Mouse (Mus musculus) heart, postnatal 10 days (tissue): ENCODE results near the gene Spg11. TPM values are rescaled to one million over a fixed set of nuclear protein-coding genes. Genes with fewer than 3 reads are reported as not detected.
A peak's percentile ranks its signal among the peaks of the same experiment; 100 is the strongest.

Experiments used
- DNase-seq, 2 experiments: peaks; one replicate each; pipeline ENCODE4 v3.0.0; 2021
- intact Hi-C: fragments of 180-260 bp; cut with DNase I; formaldehyde crosslinking; loops from one replicate; pipeline ENCODE4 v1.15.1; 2025
- total RNA-seq, 2 experiments: library from RNA; stranded (reverse); gene quantifications; 2 replicates each; pipeline ENCODE4 v1.2.3; 2021

The Spg11 gene
- total RNA-seq, result 10 to 100 TPM; 12.1 to 12.2 TPM

DNA sequence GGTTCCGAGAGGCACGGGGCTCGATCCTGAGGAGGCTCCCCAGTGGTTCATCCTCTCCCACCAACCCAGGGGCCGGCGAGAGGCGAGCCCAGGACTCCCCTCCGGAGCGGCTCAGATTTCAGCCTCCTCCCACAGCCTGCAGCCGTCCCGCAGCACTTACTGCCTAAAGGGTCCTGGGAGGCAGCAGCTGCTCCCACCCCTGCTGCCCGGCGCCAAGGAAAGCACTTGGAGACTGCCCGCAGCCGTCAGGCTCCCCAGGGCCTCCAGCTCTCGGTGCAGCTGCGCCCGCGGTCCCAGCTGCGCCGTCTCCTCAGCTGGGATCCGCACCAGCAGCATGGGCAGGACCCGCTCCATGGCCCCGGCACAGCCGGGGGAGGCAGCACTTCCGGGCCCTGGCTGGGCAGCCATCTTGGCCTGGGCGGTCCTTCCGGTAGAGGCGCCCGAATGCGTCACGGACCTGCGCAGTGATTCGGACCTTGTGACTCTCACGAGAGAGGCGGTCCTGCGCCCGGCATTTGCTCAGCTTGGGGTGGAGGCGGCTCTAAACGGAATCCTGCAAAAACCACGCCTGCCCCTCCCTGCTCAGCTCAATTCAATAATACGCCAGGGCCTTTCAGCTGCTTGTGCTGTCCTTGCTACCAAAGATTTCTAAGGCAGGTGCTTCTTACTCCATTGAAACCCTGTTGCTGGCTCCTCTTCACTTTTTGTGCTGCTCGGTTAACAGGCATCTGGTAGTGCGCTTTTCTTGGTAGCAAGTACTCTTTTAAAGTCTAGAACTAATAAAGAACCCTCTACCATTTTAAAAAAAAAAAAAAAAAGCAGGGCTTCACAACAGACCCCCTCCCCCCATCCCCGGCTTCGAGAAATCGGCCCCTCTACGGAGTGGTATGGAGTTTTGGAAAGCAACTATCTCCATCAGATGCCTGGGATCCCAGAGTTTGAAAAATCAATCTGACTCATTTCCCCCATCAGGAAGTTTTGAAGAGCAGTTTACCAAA, at the start of gene Spg11:
Spg11 (minus strand) TSS at position 426 of the 998 bp plus-strand sequence.
- intact Hi-C loops, result loop anchor here (1.0 to 2.0 kb wide), 3 partner anchors 29 to 90 kb away; partner anchors contain the start of genes B2m, Eif3j1 and Trim69
- peak; percentile 98 for DNase-seq

DNA sequence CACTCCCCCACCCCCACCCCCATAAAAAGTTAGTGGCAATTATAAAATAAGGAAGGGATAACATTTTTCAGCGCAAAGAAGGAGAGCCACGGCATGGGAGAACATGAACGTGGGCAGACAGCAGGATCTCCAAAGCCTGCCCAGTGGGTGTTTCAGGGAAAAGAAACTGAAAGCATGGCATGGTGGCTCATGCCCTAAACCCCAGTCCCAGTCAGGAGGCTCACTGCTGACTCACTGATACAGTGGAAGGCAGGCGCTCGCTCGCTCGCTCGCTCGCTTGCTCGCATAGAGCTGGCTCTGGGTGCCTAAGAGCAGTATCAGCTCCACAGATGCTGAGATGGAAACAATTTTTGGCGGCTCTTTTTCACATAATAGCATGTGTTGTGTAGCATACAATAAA, 46.1 kb upstream of the Spg11 start:
- intact Hi-C loops, result no loop called here
- no peak for DNase-seq

DNA sequence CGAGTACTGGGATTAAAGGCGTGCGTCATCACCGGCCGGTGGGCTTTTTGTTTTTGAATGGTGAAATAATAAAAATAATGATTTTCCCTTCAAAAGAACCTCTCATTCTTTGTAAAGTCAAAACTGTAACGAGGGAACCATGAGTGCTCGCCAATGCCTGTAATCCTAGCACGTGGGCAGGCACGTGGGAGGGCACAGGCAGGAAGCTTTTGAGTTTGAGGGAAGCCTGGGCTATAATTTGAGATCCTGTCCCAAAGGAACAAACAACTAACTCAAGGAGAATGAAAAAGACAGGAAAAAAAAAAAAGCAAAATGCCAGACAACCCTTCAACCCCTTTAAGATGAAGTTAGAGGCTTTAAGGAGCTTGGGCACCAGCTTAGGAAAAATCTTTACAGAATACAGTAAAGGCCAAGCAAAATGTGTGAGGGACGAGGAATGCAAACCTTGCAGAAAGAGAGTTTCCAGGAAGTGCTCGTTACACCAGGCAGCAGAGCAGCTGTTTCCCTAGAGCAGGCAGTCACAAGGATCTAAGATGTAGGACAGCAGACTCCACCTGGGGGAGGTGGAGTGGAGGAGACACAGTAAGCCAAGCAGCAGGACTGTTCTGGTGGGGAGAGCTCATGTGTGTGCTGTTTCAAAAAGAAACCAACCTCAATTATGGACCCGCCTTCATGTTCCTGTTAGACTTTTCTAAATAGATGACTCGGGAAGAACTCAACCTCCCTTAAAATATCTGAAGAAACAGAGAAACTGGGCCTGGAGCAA, 45.4 kb upstream of the Spg11 start:
- intact Hi-C loops, result no loop called here

DNA sequence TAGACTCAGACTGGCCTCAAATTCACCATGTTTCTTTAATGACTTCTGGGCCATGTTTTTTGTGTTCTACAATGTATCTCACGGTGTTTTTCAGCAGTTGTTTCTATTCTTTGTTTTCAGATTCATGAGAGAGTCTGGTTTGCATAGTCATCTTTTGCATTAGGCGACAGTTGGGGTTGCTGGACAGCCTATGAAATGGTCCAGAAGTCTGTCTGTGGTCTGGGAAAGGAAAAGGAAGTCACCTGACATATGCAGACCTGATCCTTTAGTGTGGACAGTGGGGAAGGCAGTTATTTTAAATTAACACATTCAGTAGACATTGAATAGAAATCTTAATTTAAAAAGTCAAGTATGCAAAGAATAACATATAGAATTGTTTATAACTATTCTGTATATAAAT, 44.3 kb upstream of the Spg11 start:
- DNase-seq, result no peak
- intact Hi-C loops, result no loop called here

More for the DNA sequence above, 45.4 kb upstream of the Spg11 start:
- peak in 1 of 2 experiments; percentile 16 for DNase-seq

DNA sequence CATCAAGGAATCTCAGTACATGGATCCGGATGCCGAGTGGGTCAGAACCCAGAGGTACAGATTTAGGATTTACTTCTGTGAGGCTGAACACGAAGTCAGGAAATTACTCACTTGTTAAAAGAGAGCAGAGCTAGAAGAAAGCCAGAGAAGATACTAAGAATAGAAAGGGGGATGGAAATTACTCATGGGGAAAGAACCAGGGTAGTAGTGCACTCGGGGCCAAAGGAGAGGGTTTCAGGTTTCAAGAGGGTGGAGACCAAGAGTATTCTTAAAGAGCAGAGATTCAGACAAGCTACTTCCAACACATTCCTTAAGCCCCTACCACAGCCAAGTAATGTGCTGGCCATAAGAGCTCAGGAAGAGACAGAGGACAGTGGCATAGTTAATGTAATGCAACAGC, 43.4 kb upstream of the Spg11 start:
- intact Hi-C loops, result loop anchor here (2.0 kb wide), 1 partner anchor 43 kb away; the partner anchor contains the start of gene Spg11
- DNase-seq, result peak in 1 of 2 experiments; percentile 14

DNA sequence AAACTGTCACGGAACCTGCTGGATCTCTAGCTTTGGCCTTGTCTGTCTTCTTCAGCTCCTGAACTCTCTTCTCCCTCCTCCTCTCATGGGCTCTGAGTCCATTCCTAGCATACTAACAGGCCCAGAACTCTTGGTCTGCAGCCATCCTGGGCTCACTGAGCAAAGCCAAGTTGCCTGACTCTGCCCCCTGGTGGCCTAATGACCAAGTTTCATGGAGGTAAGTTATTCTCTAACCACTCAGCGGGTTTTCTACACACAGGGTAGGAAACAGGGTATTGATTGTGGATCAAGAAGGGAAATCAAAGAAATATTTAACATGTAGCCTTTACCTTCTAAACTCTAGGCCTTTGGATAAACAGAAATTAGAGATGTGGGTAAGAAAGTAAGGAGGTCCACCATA, 42.5 kb upstream of the Spg11 start, which contains the start of gene Trim69:
Trim69 (plus strand) TSS at position 21 of the 400 bp plus-strand sequence.
- peak; percentile 89 to 94 for DNase-seq
- intact Hi-C loops, result loop anchor here (1.0 to 2.0 kb wide), 2 partner anchors 42 to 90 kb away; partner anchors contain the start of gene Spg11

DNA sequence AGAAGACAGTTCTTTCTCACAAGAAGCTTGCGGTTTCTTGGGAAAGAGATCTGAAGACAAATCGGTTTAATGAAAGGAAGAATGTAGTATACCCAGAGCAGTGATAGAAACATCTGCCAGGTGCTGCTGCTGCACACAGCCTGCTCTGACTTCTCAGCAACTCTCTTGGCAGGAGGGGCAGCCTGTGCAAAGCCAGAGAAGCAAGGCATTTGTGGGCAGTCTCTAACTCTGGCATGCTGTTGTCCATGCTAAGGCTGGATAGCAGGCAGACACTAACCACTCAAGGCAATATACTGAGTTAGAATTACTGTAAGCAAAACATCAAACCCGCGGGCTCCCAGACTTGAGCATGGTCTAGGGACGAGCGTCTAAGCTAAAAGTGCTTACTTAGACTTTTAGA, 41.5 kb upstream of the Spg11 start:
- intact Hi-C loops, result loop anchor here (1.0 to 2.0 kb wide), 2 partner anchors 41 to 89 kb away; partner anchors contain the start of gene Spg11
- no peak for DNase-seq

DNA sequence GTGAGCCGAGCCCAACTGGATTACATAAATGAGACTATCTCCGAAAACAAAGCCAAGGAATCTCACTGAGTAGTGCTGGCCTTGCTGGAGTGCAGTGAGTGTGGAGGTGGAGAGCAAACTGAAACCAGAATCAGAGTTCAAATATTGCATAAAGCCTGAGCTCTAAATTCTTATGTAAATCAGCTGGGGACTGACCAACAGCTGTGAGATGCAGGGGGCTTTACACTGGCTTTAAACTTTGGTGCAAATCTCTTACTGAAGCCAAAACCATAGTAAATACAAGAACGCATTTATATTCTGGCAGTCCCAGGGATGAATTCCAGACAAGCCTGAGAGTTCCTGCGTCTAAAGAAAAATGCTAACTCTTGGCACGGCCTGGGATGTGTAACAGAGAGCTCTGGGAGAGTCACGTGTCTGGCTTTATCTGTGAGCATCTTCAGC, 40.2 kb upstream of the Spg11 start:
- intact Hi-C loops, result no loop called here
- no peak for DNase-seq

DNA sequence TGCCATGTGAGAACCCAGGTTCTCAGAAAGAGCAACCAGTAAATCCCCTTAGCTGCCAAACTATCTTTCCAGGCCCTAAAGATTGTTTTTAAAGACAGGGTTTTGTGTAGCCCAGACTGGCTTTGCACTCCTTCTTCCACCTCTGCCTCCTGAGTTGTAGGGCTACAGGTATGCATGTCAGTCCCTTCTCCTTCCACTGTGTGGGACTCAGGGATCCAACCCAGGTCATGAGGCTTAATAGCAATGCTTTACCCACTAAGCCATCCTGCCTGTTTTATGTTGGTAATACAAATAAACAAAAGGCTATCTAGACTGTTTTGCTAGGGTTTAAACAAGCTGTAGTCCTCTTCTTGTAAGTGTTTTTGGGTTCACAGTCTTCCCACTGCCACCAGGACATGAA, 39.4 kb upstream of the Spg11 start:
- intact Hi-C loops, result no loop called here

DNA sequence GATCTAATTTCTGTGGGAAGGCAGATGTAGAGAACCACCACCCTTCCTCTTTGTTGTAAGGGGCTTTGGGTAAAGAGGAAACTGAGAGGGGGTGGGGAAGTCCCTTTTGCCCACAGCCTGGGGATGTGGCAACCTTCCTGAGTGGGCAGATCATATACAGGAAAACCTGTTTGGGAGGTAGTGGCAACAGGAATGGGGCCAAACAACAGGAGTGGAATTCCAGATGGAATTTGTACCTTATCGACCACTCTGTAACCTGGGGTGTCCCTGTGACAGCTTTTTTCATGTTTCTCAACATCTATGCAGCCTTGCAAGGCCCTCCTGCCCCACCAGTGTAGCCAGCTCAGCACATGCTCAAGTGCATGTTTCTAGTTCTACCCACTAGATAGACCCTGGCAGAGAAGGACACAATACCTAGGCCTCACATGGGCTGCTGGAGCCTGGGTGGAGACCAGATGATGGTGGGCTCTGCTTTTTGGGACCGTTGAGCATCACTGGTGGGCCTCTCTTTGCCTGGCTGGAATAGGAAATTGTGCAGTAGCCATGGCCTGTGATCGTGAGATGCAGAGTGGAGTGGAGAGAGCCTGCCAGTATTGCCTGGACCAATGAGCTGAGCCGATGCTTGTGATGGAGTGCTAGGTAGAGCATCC, 38.0 kb upstream of the Spg11 start:
- intact Hi-C loops, result no loop called here
- no peak for DNase-seq

More for the DNA sequence above, 39.4 kb upstream of the Spg11 start:
- DNase-seq, result no peak

DNA sequence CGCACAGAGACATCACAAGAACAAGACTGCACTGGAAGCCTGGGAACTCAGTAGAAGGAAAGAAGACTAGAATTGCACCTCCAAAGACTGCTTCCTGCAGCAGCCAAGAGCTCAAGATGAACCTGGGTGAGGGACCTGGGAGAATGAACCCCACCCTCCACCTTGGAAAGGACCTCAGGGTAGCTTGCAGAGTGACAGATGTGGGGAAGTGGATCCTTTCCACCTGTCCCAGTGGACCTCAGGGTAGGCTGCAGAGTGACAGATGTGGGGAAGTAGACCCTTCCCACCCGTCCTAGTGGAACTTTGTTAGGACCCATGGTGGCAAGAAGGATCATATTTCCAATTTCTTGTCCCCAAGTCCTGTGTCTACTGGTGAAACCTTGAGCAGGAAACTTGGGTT, 37.1 kb upstream of the Spg11 start:
- intact Hi-C loops, result no loop called here

DNA sequence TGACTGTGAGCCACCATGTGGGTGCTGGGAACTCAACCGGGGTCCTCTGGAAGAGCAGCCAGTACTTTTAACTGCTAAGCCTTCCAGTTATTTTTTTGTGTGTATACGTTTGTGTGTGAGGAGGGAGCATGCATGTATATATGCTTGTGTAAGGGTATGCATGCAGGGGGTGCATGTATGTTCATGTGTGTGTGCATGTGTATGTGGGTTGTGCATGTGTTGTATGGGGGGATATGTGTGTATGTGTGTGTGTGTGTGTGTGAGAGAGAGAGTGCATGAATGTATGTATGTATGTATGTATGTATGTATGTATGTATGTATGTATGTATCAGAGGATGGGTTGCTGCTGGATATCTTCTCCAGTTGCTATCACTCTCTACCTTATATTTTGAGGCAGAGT, 36.3 kb upstream of the Spg11 start:
- intact Hi-C loops, result no loop called here

More for the DNA sequence above, 37.1 kb upstream of the Spg11 start:
- DNase-seq, result no peak

DNA sequence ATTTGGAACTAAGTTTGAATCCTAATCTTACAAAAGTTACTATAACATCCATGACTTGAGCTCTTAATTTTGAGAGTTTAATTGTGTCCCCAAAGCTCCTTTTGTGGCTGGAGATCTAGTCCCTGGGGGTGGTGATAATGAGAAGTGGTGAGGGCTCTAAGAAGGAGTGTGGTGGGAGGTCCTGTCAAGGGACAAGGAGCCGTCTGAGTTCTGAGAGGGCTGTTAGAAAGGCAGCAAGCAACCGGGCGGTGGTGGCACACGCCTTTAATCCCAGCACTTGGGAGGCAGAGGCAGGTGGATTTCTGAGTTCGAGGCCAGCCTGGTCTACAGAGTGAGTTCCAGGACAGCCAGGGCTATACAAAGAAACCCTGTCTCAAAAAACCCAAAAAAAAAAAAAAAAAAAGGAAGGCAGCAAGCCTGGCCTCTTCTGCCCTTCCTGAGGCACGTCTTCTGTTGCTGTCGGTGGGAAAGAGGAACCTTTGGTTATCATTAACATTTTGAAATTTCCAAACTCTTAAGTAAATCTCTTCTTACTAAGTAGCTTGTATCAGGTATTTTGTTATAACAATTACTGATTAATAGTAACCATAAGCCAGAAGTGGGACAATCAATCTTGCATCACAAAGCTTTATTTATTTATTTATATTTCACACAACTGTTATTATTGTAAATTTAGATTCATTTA, 35.6 kb upstream of the Spg11 start:
- intact Hi-C loops, result no loop called here
- DNase-seq, result no peak

More for the DNA sequence above, 36.3 kb upstream of the Spg11 start:
- DNase-seq, result no peak

DNA sequence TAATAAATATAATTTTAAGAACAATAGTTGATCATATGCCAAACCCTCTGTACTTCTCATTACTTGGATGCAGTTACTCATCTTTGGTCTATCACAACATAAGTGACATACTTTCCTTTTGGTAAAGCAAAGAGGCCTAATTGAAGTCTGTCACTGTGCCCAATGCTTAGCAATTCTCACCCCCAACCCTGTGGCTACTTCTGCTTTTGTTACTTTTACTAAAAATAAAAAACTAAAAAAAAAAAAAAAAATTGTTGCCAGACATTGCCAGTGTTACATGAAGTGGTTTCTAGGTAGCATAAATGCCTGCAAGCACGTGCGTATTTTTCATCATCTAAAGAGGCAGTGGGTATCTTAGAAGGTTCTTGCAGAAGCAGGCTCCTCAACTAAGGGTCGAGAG, 34.7 kb upstream of the Spg11 start:
- no peak for DNase-seq
- intact Hi-C loops, result no loop called here

DNA sequence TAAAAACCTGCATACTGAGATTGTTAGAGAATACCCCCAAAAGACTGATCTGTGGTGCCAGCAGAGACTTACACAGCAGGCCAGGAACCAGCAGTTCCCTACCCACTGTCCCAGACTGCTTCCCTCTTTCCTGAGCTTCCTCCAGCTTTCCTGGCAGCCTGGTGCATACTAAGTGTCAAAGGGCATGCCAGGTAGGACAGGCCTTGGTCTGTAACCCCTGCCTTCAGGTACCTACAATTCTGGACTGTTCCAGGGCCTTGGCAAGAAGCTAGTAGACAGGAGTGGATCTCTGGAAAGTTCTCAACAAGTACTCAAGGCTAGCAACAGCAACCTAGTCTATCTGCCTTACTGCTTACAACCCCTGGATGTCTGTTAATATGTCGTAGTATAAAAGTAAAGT, 33.0 kb upstream of the Spg11 start:
- intact Hi-C loops, result no loop called here
- no peak for DNase-seq

DNA sequence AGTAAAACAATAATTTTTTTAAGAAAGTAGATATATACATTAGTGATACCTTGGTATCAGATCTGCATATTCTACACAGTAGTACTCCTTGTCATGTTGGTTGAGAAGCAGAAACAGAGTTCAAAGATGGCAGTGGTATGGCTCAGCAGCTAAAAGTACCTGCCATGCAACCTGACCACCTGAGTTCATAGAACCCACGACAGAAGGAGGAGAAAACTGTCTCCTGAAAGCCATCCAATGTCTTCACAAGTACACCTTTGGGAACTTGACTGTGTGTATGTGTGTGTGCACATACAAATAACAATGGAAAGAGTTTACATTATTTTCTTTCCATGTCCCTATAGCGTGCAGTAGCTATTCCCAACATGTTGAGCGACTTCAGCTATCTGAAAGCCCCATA, 31.5 kb upstream of the Spg11 start:
- intact Hi-C loops, result no loop called here
- DNase-seq, result no peak

DNA sequence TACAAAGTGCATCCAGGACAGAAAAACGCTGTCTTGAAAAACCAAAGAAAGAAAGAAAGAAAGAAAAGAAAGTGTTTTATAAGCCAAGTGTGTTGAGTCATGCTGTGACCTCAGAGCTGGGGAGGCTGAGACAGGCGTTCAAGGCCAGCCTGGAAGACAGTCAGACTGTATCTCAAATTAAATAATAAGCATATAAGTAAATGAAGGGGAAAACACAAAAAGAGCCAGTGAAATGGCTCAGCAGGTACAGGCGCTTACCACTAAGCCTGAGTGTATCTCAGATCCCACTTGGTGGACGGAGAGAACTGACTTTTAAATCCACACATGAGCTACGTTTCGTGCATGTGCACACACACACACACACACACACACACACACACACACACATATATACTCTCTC, 31.1 kb upstream of the Spg11 start:
- no peak for DNase-seq
- intact Hi-C loops, result no loop called here

DNA sequence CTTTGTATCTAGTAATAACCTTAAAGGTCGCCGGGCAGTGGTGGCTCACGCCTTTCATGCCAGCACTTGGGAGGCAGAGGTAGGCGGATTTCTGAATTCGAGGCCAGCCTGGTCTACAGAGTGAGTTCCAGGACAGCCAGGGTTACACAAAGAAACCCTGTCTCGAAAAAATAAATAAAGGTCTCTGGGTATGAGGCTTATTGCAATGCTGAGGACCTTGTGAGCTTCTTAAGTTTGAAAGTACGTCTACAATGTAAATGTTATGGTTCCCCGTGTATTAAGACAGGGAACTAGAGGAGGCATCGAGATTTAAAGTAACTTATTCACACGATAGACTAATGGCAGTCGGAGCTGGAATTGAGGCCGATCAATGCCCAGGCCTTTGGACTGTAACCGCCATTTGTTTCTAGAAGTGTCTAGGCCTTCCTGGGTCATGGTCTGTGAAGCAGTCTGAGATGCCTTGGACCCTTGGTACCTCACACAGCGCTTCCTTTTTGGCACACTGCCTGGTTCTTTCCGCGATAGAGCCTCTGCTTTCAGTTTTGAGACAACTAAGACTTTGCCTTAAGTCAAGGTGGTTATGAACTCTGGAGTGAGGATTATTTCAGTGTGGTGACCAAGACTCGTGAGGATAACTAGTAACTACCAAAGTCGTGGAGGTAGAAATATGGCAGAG, 30.2 kb upstream of the Spg11 start:
- DNase-seq, result peak; percentile 75 to 80
- intact Hi-C loops, result no loop called here

DNA sequence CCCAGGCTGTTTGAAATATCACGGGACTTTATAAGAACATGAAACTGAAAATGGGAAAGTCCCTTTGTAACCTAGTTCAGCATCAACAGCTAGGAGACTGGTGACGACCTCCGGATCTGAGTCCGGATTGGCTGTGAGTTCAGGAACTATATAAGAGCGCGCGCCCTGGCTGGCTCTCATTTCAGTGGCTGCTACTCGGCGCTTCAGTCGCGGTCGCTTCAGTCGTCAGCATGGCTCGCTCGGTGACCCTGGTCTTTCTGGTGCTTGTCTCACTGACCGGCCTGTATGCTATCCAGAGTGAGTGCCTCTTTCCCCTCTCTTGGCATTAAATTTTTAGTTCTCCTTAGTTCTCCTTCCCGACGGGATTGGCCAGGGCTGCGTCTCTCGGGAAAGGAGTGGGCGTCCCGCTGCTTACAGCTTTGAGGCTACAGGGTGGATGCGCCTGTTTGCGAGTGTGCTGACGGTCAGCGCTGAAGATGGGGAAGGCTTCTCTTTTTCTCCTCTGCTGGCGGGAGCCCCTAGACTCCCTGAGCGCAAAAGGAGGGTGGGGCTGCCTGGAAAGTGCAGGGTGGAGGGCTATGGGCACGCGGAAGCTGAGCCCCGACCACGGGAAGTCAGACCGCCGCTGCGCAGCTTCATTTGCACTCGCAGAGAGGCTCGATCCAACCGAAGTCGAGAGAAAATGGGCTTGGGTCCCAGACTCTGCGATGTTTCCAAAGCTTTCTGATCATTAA, 29.5 kb upstream of the Spg11 start, which contains the start of gene B2m:
B2m (plus strand) TSS at position 179 of the 734 bp plus-strand sequence.
- DNase-seq, result peak; percentile 97 to 98
- intact Hi-C loops, result loop anchor here (1.0 kb wide), 1 partner anchor 29 kb away; the partner anchor contains the start of gene Spg11
